Mouse (Mus musculus) midbrain, embryonic 16.5 days (tissue): Measurements from ENCODE around the gene Amhr2. TPM values are rescaled to one million over a fixed set of nuclear protein-coding genes. Genes with fewer than 3 reads are reported as not detected.

Experiments
- ATAC-seq: fragments of 200-750 bp; cut with Nextera tagmentation; 2 replicates; pipeline ENCODE4 v1.8.0; 2017; ENCODE audit warnings: moderate TSS enrichment
- H3K27ac ChIP-seq: fragments of 300-500 bp; sonication (generic); 2 replicates; pipeline ENCODE4 v1.5.1; 2014; ENCODE audit warnings: mild to moderate bottlenecking, low read length, mixed read lengths
- H3K27me3 ChIP-seq: fragments of 300-500 bp; sonication (generic); 2 replicates; pipeline ENCODE4 v1.6.1; 2014; ENCODE audit warnings: low read depth, low read length, mixed read lengths; ENCODE audit not compliant: control insufficient read depth, insufficient read depth
- H3K36me3 ChIP-seq: fragments of 300-500 bp; sonication (generic); 2 replicates; pipeline ENCODE4 v1.6.1; 2014; ENCODE audit warnings: mild to moderate bottlenecking, low read length, moderate library complexity, mixed read lengths; ENCODE audit not compliant: control insufficient read depth, insufficient read depth
- H3K4me1 ChIP-seq: fragments of 300-500 bp; sonication (generic); 2 replicates; pipeline ENCODE4 v1.6.1; 2014; ENCODE audit warnings: mild to moderate bottlenecking, low read length, mixed read lengths; ENCODE audit not compliant: control insufficient read depth, insufficient read depth
- H3K4me2 ChIP-seq: fragments of 300-500 bp; sonication (generic); 2 replicates; pipeline ENCODE4 v1.6.1; 2014; ENCODE audit warnings: mild to moderate bottlenecking, low read length, mixed read lengths
- H3K4me3 ChIP-seq: fragments of 300-500 bp; sonication (generic); 2 replicates; pipeline ENCODE4 v1.5.1; 2014; ENCODE audit warnings: low read depth, mild to moderate bottlenecking, low read length, moderate library complexity, mixed read lengths
- H3K9ac ChIP-seq: fragments of 300-500 bp; sonication (generic); 2 replicates; pipeline ENCODE4 v1.6.1; 2014; ENCODE audit warnings: low read depth, low read length, mixed read lengths
- H3K9me3 ChIP-seq: fragments of 300-500 bp; sonication (generic); replicated peaks from 2 replicates; pipeline ENCODE4 v1.6.1; 2014; ENCODE audit warnings: mild to moderate bottlenecking, low read length, mixed read lengths; ENCODE audit not compliant: control insufficient read depth, poor library complexity, severe bottlenecking
- WGBS: fragments of 180-500 bp; shearing (Covaris S2); extraction: QIAGEN DNeasy Blood & Tissue Kit; methylation state at CpG from one replicate; pipeline ENCODE4 v1.1.7; 2014; 5-methylcytosine and 5-hydroxymethylcytosine counted together
- polyA plus RNA-seq: library from polyadenylated mRNA; unstranded; fragments of >200 nt; fragmentation: Nextera tagmentation; extraction: Ambion mirVana; gene quantifications from 2 replicates; pipeline ENCODE4 v1.2.1, GENCODE M21; 2015

Amhr2 gene
- polyA plus RNA-seq, 1 experiment from 2014 or later = 0.15 TPM

GRCm38 (mm10) chr15:102460971-102461370, 15.8 kb downstream of the Amhr2 start:
- Histone ChIP-seq H3K27me3 (no peaks in the 10 kb centered on the region), H3K36me3 (peaks cover 7% of the 10 kb centered on the region), H3K27ac (no peak overlapping the region), H3K9ac (no peak overlapping the region), H3K9me3 (no peaks in the 10 kb centered on the region), H3K4me3 (no peak overlapping the region), H3K4me2 (no peak overlapping the region), H3K4me1 (peaks cover 17% of the 10 kb centered on the region)
- 64% methylated on average over 4 of the region's 4 CpGs for WGBS
- ATAC-seq = no peak

DNA sequence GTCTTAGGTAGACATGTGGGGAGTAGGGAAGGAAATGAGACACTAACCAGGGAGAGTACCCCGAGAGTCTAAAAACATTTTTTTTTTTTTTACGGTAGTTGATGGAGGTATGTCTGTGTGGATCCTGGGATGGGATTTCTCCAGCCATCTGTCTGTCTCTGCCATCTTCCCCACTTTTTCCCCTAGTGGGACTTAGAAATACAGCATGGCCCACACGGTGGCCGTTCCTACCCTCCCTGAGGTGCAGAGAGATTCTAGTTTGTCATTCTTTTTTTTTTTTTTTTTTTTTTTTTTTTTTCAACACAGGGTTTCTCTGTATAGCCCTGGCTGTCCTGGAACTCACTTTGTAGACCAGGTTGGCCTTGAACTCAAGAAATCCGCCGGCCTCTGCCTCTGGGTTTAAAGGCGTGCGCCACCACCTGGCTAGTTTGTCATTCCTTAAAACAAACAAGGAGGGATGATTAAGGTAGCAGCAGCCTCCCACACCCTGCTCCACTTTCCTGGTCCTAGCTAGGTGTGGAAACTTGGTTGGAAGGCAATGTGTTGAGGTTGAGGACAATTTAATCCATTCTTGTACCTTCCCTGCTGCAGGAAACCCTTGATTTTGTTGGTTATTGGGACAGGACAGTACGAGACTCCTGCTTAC, 16.4 kb downstream of the Amhr2 start:
- H3K27me3 ChIP-seq = no peaks in the 10 kb centered on the region
- WGBS = 82% methylated on average over 9 of the region's 9 CpGs
- no peak overlapping the region for H3K27ac ChIP-seq
- no peaks in the 10 kb centered on the region for H3K9me3 ChIP-seq
- ATAC-seq = no peak
- H3K9ac ChIP-seq = no peak overlapping the region
- peaks cover 7% of the 10 kb centered on the region for H3K36me3 ChIP-seq
- H3K4me3 ChIP-seq = no peak overlapping the region
- H3K4me2 ChIP-seq = no peak overlapping the region
- H3K4me1 ChIP-seq = peaks cover 17% of the 10 kb centered on the region

DNA sequence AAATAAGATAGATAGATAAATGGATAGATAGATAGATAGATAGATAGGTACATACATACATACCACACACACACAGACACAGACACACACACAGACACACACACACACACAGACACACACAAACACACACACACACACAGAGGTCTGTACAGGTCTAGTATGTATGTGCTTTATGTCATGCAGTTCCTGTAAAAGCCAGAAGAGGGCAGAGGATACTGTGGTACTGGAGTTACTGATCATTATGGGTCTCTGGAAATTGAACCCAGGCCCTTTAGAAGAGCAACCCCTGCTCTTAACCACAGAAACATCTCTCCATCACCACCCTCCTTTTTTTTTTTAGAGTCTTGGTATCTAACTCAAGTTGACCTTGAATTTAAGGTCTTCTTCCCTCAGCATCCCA, 18.5 kb downstream of the Amhr2 start:
- Histone ChIP-seq H3K27ac (no peak overlapping the region), H3K4me3 (no peak overlapping the region), H3K27me3 (no peaks in the 10 kb centered on the region), H3K4me1 (peaks cover 17% of the 10 kb centered on the region), H3K9me3 (no peaks in the 10 kb centered on the region), H3K4me2 (no peak overlapping the region), H3K9ac (no peak overlapping the region), H3K36me3 (peaks cover 7% of the 10 kb centered on the region)
- no peak for ATAC-seq

- no peak overlapping the region for H3K27ac ChIP-seq
- H3K4me3 ChIP-seq = no peak overlapping the region
- H3K27me3 ChIP-seq = no peaks in the 10 kb centered on the region
- H3K9me3 ChIP-seq = no peaks in the 10 kb centered on the region
- WGBS = 97% methylated on average over 9 of the region's 9 CpGs
- 0 out of 2 replicates have a peak, but pooled peaks cover 1% of the 10 kb centered on the region for H3K36me3 ChIP-seq
- H3K4me1 ChIP-seq = peaks cover 16% of the 10 kb centered on the region
- no peak overlapping the region for H3K4me2 ChIP-seq
- ATAC-seq = no peak
- no peak overlapping the region for H3K9ac ChIP-seq
These were observed 23.7 kb downstream of the Amhr2 start for GRCm38 (mm10) chr15:102468675-102469370.

- Histone ChIP-seq H3K9me3 (no peaks in the 10 kb centered on the region), H3K4me3 (peak within 1 kb of the TSS; percentile 74), H3K36me3 (peaks cover 6% of the 10 kb centered on the region; the same call in 1 of the 2 replicates), H3K4me2 (peak within 1 kb of the TSS; percentile 76), H3K27ac (peak within 1 kb of the TSS; percentile 88), H3K27me3 (no peaks in the 10 kb centered on the region), H3K9ac (peak within 1 kb of the TSS; percentile 81), H3K4me1 (peaks cover 16% of the 10 kb centered on the region)
- ATAC-seq = peak; percentile 98
- under 1% methylated on average over 31 of the region's 40 CpGs for WGBS
These were observed 25.0 kb downstream of the Amhr2 start, which contains the start of gene Pcbp2 for GRCm38 (mm10) chr15:102470183-102470604. TSS of gene Pcbp2 (plus strand) at chr15:102470539.

- WGBS = under 1% methylated on average over 34 of the region's 67 CpGs
- H3K4me2 ChIP-seq = peak overlapping the region; percentile 76
- H3K4me3 ChIP-seq = peak overlapping the region; percentile 74
- H3K27me3 ChIP-seq = no peaks in the 10 kb centered on the region
- ATAC-seq = peak; percentile 66
- H3K9ac ChIP-seq = peak overlapping the region; percentile 81
- H3K4me1 ChIP-seq = peaks cover 16% of the 10 kb centered on the region
- H3K27ac ChIP-seq = peak overlapping the region; percentile 88
- no peaks in the 10 kb centered on the region for H3K9me3 ChIP-seq
- H3K36me3 ChIP-seq = peaks cover 10% of the 10 kb centered on the region
These were observed 25.6 kb downstream of the Amhr2 start for GRCm38 (mm10) chr15:102470605-102471294.

GRCm38 (mm10) chr15:102471295-102471645, 26.1 kb downstream of the Amhr2 start:
- ATAC-seq = no peak
- H3K4me2 ChIP-seq = peak overlapping the region; percentile 76
- peaks cover 16% of the 10 kb centered on the region for H3K4me1 ChIP-seq
- H3K27ac ChIP-seq = peak overlapping the region; percentile 88
- H3K27me3 ChIP-seq = no peaks in the 10 kb centered on the region
- H3K36me3 ChIP-seq = peaks cover 15% of the 10 kb centered on the region
- under 1% methylated on average over 10 of the region's 10 CpGs for WGBS
- peak overlapping the region; percentile 81 for H3K9ac ChIP-seq
- H3K4me3 ChIP-seq = peak overlapping the region; percentile 74
- H3K9me3 ChIP-seq = no peaks in the 10 kb centered on the region

- Histone ChIP-seq H3K4me1 (peaks cover 16% of the 10 kb centered on the region), H3K9ac (no peak overlapping the region; the same call in 1 of the 2 replicates), H3K9me3 (no peaks in the 10 kb centered on the region), H3K4me3 (peak overlapping the region; percentile 74), H3K4me2 (peak overlapping the region; percentile 76), H3K27ac (no peak overlapping the region), H3K27me3 (no peaks in the 10 kb centered on the region), H3K36me3 (peaks cover 15% of the 10 kb centered on the region)
- no peak for ATAC-seq
These were observed 26.6 kb downstream of the Amhr2 start for GRCm38 (mm10) chr15:102471727-102472126.

DNA sequence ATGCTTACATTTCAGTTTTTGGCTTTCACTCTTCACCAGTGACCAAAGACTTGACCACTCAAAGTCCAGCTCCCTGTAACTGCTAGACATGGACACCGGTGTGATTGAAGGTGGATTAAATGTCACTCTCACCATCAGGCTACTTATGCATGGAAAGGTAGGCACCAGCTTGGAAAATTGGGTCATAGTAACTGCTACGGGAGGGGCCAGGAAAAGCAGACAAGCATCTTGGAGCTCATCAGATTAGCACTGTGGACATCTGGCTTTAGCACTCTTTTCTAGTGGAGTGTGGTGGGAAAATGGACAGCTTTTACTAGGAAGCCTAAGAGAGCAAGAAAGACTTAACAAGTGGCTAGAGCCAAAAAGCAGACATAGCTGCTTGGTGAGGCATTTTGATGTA, 28.1 kb downstream of the Amhr2 start:
- no peak overlapping the region for H3K4me2 ChIP-seq
- 62% methylated on average over 2 of the region's 2 CpGs for WGBS
- H3K36me3 ChIP-seq = peaks cover 19% of the 10 kb centered on the region

More for the DNA sequence above, 28.1 kb downstream of the Amhr2 start:
- Histone ChIP-seq H3K27me3 (no peaks in the 10 kb centered on the region), H3K4me1 (peaks cover 16% of the 10 kb centered on the region), H3K27ac (no peak overlapping the region), H3K9me3 (no peaks in the 10 kb centered on the region), H3K9ac (0 out of 2 replicates have a peak overlapping the region, but pooled peaks have one; percentile 34), H3K4me3 (no peak overlapping the region)
- no peak for ATAC-seq
